Mouse (Mus musculus) liver, embryonic 14.5 days (tissue): Measurements from ENCODE around the gene Anp32b.

Source experiments
- CTCF ChIP-seq: IDR thresholded peaks from 2 replicates; pipeline ENCODE4 v1.5.1; 2016; ENCODE audit warnings: antibody characterized with exemption, low read depth, control low read depth
- EP300 ChIP-seq: IDR thresholded peaks from 2 replicates; pipeline ENCODE4 v1.6.1; 2016; ENCODE audit warnings: antibody characterized with exemption, low read depth

GRCm38 (mm10) chr4:46493071-46493470 is 42.4 kb downstream of the Anp32b start:
- TF ChIP-seq CTCF (no peak), EP300 (no peak)
